Mouse (Mus musculus) erythroid progenitor cell, adult 5-6 weeks (primary cell): Measurements from ENCODE around the gene Rhbg. TPM values are rescaled to one million over a fixed set of nuclear protein-coding genes. Genes with fewer than 3 reads are reported as not detected.

ENCODE experiments used
- ATAC-seq: replicated peaks from 2 replicates; pipeline ENCODE4 v1.8.0; 2016; ENCODE audit warnings: moderate number of reproducible peaks, mild to moderate bottlenecking, moderate TSS enrichment, inconsistent platforms; ENCODE audit not compliant: poor library complexity, low FRiP score, severe bottlenecking
- total RNA-seq, 2 experiments: library from RNA; stranded (forward) in 1 of 2; stranded (reverse) in 1 of 2; fragments of 150-400 nt in 1 of 2; fragments of 186-747, 209-891 nt in 1 of 2; gene quantifications; 2 replicates each; pipeline versions ENCODE4 v1.2.3 to v1.2.4; 2015 to 2017; ENCODE audit warnings: low replicate concordance in 2 of 2

Gene Rhbg
- total RNA-seq, 2 experiments from 2014 or later: not detected

GRCm38 (mm10) chr3:88231061-88231641 is 23.4 kb downstream of the Rhbg start:
- ATAC-seq: no peak

GRCm38 (mm10) chr3:88230262-88231047 is 24.1 kb downstream of the Rhbg start:
- no peak for ATAC-seq

DNA sequence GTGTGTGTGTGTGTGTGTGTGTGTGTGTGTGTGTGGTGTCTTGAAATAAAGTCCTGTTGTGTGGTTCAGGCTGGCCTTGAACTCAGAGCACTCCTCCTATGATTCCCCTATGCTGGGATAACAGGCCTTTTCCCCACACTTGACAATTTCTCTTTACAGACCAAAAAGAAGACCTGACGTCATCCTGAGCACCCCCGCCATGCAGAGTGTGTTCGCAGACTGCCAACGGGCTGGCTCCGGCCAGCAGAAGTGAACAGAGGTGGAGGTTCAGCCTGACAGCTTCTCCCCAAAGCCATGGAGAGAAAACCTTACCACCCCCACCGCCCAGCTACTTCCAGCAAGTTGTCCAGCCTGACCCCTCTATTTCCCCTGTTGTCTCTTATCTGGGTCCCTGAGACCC is 25.0 kb downstream of the Rhbg start:
- ATAC-seq: no peak

DNA sequence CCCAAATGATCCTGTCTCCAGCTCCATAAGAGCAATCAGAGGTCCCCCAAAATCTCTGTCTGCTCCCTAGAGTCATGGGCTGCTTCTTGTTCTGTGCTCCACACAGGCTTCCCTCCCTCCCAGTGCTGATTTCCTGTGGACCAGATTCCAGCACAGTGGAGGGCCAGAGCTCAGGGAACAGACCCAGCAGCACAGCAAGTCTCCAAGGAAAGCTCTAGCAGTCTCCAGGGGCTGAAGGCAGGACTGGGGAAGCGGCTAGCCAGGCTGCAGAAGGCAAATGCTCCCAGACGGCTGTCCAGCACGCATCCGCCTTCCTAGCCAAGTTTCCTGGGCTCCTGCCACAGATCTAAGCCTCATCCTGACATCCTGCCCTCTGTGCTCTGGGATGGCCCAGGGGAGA is 25.6 kb downstream of the Rhbg start:
- no peak for ATAC-seq

DNA sequence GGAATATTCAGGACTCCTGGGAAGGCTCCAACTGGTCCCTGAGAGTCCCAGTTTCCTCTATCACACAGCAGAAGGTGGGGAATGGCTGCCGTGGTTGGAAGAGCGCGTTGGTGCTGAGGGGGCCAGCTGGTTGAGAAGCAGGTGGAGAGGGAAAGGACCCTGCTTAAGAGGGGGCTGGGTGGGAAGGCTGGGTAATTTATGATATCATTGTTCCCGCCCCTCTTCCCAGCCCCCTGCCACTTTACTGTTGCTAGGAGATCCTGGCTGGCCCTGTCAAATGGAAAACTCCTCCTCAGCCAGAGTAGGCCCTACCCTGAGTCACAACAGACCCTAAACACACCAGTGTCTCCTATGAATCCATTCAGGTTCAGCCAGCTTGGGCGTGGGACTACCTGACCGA is 26.5 kb downstream of the Rhbg start:
- no peak for ATAC-seq

- no peak for ATAC-seq
Observed at GRCm38 (mm10) chr3:88227260-88227659, 27.2 kb downstream of the Rhbg start.

DNA sequence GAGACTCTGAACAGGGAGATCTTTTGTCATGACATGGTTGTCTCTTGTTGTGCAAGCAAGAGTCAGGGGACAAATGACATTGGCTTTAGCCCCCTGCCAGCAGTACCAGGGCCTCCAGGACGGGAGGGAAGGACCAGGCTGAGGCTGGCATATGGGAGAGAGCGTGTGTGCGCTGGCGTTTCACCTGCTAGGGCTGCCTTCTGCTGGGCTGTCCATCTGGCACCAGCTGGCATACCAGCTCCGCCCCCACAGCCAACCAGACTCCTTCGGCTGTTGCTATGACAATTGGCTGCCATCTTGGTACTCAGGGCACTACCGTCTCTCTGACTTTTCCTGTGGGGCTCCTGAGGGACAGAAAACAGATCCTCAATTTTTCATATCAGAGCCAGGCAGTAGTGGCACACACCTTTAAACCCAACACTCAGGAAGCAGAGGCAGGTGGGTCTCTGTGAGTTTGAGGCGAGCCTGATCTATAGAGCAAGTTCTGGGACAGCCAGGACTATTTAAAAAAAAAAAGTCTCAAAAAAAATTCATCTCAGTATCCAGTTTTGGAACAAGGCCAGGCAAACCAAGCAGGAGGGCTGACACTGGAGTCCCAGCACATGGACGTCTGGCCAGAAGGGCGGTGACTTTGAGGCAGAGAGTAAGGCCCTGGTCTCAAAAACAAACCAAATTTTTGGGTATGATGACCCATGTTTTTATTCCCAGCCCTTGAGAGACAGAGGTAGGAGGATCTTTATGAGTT is 28.2 kb downstream of the Rhbg start:
- no peak for ATAC-seq

DNA sequence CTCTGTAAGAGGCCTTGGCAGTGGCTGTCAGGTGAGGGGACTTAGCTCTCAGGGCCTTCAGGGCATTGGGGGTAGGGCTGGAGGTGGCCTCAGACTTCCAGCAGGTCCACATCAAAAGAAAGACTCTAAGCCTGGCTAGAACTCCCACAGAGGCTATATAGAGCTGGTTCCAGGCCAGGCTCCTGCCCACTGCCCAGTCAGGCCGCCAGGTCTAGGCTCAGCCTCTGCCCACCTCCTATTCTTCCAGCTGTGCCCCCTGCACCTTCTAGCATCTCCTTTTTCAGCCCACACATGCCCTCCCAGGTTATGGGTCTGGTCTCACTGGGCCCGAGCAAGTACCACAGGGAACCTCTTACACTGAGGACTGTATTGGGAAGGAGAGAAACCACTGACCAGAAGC is 29.6 kb downstream of the Rhbg start:
- ATAC-seq: no peak

GRCm38 (mm10) chr3:88222446-88222845 is 32.1 kb downstream of the Rhbg start:
- no peak for ATAC-seq

DNA sequence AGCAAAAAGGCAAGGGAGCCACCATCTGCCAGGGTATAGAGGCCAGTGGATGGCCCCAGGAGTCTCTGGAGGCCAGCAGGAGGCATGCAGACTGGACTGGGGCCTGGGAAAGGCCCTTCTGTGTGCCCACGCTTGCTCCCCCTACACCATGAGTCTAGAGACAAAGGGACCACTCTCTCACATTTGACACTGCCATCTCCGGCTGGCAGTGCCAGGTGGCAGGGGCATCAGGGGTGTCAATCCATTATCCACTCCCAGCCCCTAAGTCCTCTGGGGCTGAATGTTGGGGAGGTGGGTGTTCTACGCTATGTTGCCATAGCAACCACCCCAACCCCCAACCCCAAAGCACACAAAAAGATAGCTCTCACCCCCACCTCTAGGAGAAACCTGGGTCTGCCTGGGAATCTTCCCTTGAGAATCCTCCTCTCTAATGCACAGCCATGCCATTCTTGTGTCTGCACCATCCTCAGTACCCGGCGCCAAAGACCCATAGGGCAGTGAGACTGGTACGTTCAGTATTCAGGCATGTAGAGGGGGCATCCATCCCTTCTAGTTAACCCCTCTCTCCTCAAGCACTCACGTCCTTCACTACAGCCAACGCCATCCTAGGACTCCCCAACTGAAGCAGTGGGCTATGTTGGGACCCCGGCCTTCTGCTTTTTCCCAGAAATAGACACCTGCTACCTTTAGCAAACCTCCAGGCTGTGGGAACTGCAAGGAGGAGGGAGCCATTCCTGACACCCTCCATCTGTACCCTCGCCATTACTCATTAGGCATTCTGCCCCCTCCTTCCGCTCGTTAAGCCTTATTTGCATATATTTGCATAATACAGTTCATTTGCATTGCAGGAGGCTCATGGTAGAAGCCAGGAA is 32.8 kb downstream of the Rhbg start:
- no peak for ATAC-seq

- no peak for ATAC-seq
Observed at GRCm38 (mm10) chr3:88220842-88221241, 33.7 kb downstream of the Rhbg start.

- no peak for ATAC-seq
Observed at GRCm38 (mm10) chr3:88219940-88220339, 34.6 kb downstream of the Rhbg start.

DNA sequence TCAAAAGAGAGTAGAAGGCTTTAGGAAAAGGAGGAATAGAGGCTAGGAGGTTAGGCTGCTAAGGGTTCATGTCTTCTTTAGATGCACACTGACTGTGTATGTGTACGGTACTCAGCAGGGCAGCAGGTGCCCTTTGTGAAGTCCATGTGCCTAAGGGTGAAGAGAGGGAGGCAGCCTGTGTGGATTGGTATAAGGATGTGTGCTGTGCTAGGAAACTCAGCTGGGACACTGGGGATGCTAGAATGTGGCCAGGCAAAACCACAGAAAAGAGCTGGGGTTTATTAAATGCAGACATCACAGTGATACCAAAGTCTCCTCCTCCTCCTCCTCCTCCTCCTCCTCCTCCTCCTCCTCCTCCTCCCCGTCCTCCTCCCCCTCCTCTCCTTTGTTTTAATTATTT is 36.8 kb downstream of the Rhbg start:
- ATAC-seq: no peak

DNA sequence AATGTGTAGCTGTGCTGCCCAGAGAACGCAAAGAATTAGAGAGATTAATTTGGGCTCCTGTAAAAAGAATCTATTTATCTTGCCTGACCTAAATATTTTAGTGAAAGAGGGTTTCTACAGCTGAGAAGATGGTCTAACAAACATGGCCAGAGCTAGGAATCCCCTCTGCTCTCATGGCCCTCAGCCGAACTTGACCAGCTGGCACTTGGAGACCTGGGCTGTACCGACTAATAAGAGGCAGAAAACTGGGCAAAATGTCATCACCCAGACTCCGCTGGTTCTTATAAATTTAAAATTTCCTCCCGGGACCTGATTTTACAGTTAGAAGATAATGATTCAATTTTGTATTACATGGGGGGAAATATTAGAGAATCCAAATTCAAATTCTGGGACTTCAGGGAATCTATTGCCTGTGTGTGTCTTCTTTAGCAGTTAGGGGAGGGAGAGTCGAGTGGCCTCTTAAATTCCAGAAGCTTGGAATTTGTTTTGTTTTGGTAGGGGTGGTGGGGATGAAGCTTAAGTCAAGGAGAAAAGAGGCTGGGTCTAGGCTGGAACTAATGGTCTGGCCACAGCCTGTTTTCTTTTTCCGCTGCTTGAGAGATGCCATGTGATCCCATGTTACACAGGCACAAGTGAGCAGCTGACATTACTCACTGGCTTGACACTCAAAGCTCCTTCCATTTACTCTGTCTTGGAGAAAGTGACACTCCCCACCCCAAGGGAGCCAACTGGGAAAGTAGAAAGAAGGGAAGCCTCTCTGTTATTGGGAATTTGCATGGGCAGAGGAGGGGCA is 37.8 kb downstream of the Rhbg start:
- no peak for ATAC-seq

GRCm38 (mm10) chr3:88216116-88216515 is 38.4 kb downstream of the Rhbg start:
- ATAC-seq: no peak

DNA sequence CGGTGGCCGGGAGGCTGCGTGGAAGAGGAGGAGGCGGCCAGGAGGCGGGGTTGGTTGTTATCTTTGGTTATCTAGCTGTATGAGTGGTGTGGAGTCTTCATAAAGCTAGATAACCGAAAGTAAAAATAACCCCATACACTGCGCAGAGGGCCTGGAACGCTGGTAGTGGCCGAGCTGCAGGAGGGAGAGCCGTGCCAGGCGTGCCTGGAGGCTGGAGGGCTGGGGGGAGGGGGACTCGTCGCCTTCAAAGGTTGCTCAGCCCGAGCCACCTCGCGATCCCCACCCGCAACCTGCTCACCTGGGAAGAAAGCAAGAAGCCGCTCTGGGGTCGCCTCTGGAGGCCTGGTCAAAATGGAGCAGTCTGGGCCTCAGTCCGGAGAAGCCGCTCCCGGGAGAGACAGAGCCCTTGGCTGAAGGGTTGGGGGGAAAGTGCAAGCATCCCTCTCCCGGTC is 38.9 kb downstream of the Rhbg start:
- ATAC-seq: no peak

DNA sequence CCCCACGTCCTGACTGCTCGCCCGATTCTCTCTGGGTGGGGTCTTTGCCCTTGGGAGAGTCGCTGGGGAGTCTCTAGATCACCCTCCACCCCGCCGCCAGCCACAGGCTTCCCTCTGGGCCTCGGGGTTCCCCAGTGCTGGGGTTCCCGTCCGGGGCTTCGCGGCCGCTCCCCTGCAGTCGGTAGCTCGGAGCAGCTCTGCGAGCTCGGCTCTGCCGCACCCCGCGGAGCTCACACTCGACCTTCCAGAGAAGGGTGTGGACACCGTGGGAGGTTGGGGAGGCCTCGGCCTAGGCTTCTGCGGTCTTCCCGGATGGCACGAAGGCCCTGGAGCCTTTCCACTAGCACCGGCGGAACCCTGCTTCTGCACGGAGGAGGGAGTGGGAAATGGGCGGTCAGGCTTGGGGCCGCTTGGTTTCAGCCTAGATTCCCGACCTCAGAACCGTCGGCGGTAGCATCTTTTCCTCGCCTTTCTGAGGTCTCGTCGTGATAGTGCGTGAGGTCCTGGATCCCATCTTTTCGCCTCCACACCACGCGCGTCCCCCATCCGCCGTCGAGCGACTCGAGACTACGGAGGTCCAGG is 39.4 kb downstream of the Rhbg start:
- ATAC-seq: peak; percentile 49; the same call in 1 of the 2 replicates

DNA sequence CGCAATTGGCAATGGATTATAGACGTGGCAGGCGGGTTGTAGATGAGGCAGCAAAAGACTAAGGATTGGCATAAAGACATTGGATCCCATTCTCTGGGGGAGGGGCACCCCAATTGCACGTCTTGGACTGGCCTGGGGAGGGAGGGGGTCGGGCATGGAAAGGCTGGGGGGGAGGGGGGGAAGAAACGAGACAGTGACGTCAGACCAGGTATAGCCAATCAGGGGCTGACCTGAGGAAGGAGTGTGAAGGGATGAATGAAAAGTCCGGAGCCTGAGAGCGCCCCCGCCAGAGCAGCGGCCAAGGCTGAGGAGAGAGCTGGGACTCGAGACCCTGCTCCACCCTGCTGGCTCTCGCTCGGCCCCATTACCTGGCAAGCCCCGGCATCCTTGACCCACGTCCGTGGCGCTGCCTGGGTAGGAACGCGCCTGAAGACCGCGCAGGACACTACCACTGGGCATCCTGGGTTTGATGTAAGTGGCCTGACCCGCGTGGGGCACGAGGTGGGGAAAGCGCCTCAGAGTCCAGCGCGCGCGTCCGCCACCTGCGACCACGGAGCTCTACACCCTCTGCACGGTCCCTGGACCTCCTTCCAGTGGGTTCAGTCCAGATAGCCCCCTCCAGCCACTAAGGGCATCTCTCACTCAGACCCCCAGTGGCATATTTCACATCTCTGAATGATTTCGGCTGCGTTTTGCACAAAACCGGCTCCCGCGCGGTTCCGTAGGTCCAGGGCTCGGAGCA is 40.1 kb downstream of the Rhbg start:
- ATAC-seq: no peak
